Mouse (Mus musculus) CD4-positive helper T cell, adult 2 months (primary cell): ENCODE data around the gene Prom1.

Experiments used
- DNase-seq: peaks from one replicate; pipeline ENCODE4 v3.0.0-alpha.2; 2012; ENCODE audit warnings: low read depth, missing footprints, low spot score

Gene Prom1

GRCm38 (mm10) chr5:43976821-43977561, 124.8 kb downstream of the Prom1 start:
- no peak for DNase-seq

GRCm38 (mm10) chr5:43974166-43974565, 127.7 kb downstream of the Prom1 start:
- DNase-seq = no peak

GRCm38 (mm10) chr5:43971156-43971555, 130.7 kb downstream of the Prom1 start:
- DNase-seq = no peak

- DNase-seq = no peak
These were observed 131.3 kb downstream of the Prom1 start for GRCm38 (mm10) chr5:43970532-43970931.

GRCm38 (mm10) chr5:43968634-43969033, 133.2 kb downstream of the Prom1 start:
- no peak for DNase-seq

- DNase-seq = no peak
These were observed 140.8 kb downstream of the Prom1 start for GRCm38 (mm10) chr5:43961056-43961455.

GRCm38 (mm10) chr5:43959884-43960440, 141.9 kb downstream of the Prom1 start:
- no peak for DNase-seq

- DNase-seq = no peak
These were observed 148.6 kb downstream of the Prom1 start for GRCm38 (mm10) chr5:43953241-43953640.

GRCm38 (mm10) chr5:43948748-43949275, 153.0 kb downstream of the Prom1 start:
- DNase-seq = peak; percentile 53

GRCm38 (mm10) chr5:43948111-43948743, 153.6 kb downstream of the Prom1 start:
- DNase-seq = peak; percentile 88

GRCm38 (mm10) chr5:43947330-43947977, 154.4 kb downstream of the Prom1 start:
- DNase-seq = peak; percentile 53
